In genomic region chr10:128082477-128082808, GRCm38 (mm10) we compare ENCODE assay signal across 8 mouse cellular contexts. TPM values are rescaled to one million over a fixed set of nuclear protein-coding genes. Genes with fewer than 3 reads are reported as not detected.
DNase-seq lines count a peak whose midpoint lies in the region; ATAC-seq lines count a peak whose summit lies in the region.

No protein-coding gene starts in this region.

- 10% methylated on average over 9 of the region's 9 CpGs for WGBS in kidney, embryonic 14.5 days
- WGBS in hindbrain, embryonic 12.5 days = 21% methylated on average over 9 of the region's 9 CpGs
- 17% methylated on average over 9 of the region's 9 CpGs for WGBS in midbrain, embryonic 13.5 days

- H3K4me2 ChIP-seq in kidney, embryonic 14.5 days (replicated peaks; ENCODE audit: low read depth, low read length) = peak overlapping the region; percentile 73
- peak overlapping the region; percentile 65 for H3K4me2 ChIP-seq in hindbrain, embryonic 12.5 days (replicated peaks)
- peak overlapping the region; percentile 73 for H3K4me2 ChIP-seq in midbrain, embryonic 13.5 days (replicated peaks)

- no peaks in the 10 kb centered on the region for H3K9me3 ChIP-seq in kidney, embryonic 14.5 days (ENCODE audit: control insufficient read depth, low read length)
- no peaks in the 10 kb centered on the region for H3K9me3 ChIP-seq in hindbrain, embryonic 12.5 days (replicated peaks)
- no peaks in the 10 kb centered on the region for H3K9me3 ChIP-seq in midbrain, embryonic 13.5 days

- H3K27me3 ChIP-seq in kidney, embryonic 14.5 days (ENCODE audit: control insufficient read depth, insufficient read depth, low read length) = no peaks in the 10 kb centered on the region
- no peaks in the 10 kb centered on the region for H3K27me3 ChIP-seq in hindbrain, embryonic 12.5 days
- no peaks in the 10 kb centered on the region for H3K27me3 ChIP-seq in midbrain, embryonic 13.5 days

- ATAC-seq in kidney, embryonic 14.5 days (ENCODE audit: low FRiP score, low TSS enrichment) = no peak; the same call in 1 of the 2 replicates
- ATAC-seq in hindbrain, embryonic 12.5 days (ENCODE audit: low FRiP score) = peak; percentile 1; the same call in 1 of the 2 replicates
- no peak for ATAC-seq in midbrain, embryonic 13.5 days

- peak overlapping the region; percentile 63 for H3K9ac ChIP-seq in kidney, embryonic 14.5 days (ENCODE audit: low read depth, low read length)
- peak overlapping the region; percentile 74 for H3K9ac ChIP-seq in hindbrain, embryonic 12.5 days
- H3K9ac ChIP-seq in midbrain, embryonic 13.5 days (replicated peaks) = peak overlapping the region; percentile 61

- peak overlapping the region; percentile 60 for H3K27ac ChIP-seq in kidney, embryonic 14.5 days (ENCODE audit: low read depth, low read length)
- H3K27ac ChIP-seq in brown adipose tissue, adult 24 weeks (replicated peaks; ENCODE audit: low read depth, low read length) = peak overlapping the region; percentile 97
- peak overlapping the region; percentile 76 for H3K27ac ChIP-seq in hindbrain, embryonic 12.5 days
- H3K27ac ChIP-seq in midbrain, embryonic 13.5 days = peak overlapping the region; percentile 76

- H3K4me3 ChIP-seq in kidney, embryonic 14.5 days (ENCODE audit: low read length) = peak overlapping the region; percentile 49
- peak overlapping the region; percentile 85 for H3K4me3 ChIP-seq in brown adipose tissue, adult 24 weeks (ENCODE audit: insufficient read depth, low read depth, low read length)
- H3K4me3 ChIP-seq in hindbrain, embryonic 12.5 days = peak overlapping the region; percentile 95
- peak overlapping the region; percentile 92 for H3K4me3 ChIP-seq in midbrain, embryonic 13.5 days (replicated peaks)

- no peaks in the 10 kb centered on the region; the same call in 1 of the 2 replicates for H3K4me1 ChIP-seq in kidney, embryonic 14.5 days (ENCODE audit: control insufficient read depth, insufficient read depth, low read length)
- 0 out of 2 replicates have a peak, but pooled peaks cover 3% of the 10 kb centered on the region for H3K4me1 ChIP-seq in brown adipose tissue, adult 24 weeks (ENCODE audit: control insufficient read depth, insufficient read depth, insufficient read length, low read length)
- peaks cover 17% of the 10 kb centered on the region for H3K4me1 ChIP-seq in hindbrain, embryonic 12.5 days
- peaks cover 31% of the 10 kb centered on the region for H3K4me1 ChIP-seq in midbrain, embryonic 13.5 days (replicated peaks)

- DNase-seq in kidney, adult 9 months = no peak
- DNase-seq in cerebellum, postnatal 14 days = no peak
- DNase-seq in cerebellum, adult 11 months = no peak
- DNase-seq in spleen, postnatal 14 days (ENCODE audit: low spot score in 2 of 2) = no peak

- H3K36me3 ChIP-seq in kidney, embryonic 14.5 days (ENCODE audit: control insufficient read depth, insufficient read depth, low read length) = peaks cover 36% of the 10 kb centered on the region
- peaks cover 34% of the 10 kb centered on the region for H3K36me3 ChIP-seq in hindbrain, embryonic 12.5 days
- H3K36me3 ChIP-seq in midbrain, embryonic 13.5 days = peaks cover 35% of the 10 kb centered on the region

RNA-seq across cellular contexts. Expression of gene Atp5b, which starts 0.6 kb away (rescaled TPM):
- 2,294 and 2,764 TPM in 2 replicates for polyA plus RNA-seq in kidney, embryonic 14.5 days (2014; fragmentation: Nextera tagmentation; extraction: Ambion mirVana)
- 9,036 and 9,352 TPM in 2 replicates for polyA plus RNA-seq in brown adipose tissue, adult 24 weeks (2012; ENCODE audit: insufficient read depth, insufficient read length, missing spikeins)
- 1,948 and 1,970 TPM in 2 replicates for polyA plus RNA-seq in hindbrain, embryonic 12.5 days (2016; fragmentation: Nextera tagmentation; extraction: Ambion mirVana)
- 2,005 and 2,018 TPM in 2 replicates for polyA plus RNA-seq in midbrain, embryonic 13.5 days (2015; fragmentation: Nextera tagmentation; extraction: Ambion mirVana)

RNA-seq across cellular contexts. Expression of gene Baz2a, which starts 8.9 kb away (rescaled TPM):
- 17.6 and 33.7 TPM in 2 replicates for polyA plus RNA-seq in kidney, embryonic 14.5 days (2014; fragmentation: Nextera tagmentation; extraction: Ambion mirVana)
- polyA plus RNA-seq in brown adipose tissue, adult 24 weeks (2012; ENCODE audit: insufficient read depth, insufficient read length, missing spikeins) = 15.1 and 16.0 TPM in 2 replicates
- polyA plus RNA-seq in hindbrain, embryonic 12.5 days (2016; fragmentation: Nextera tagmentation; extraction: Ambion mirVana) = 12.8 and 15.4 TPM in 2 replicates
- polyA plus RNA-seq in midbrain, embryonic 13.5 days (2015; fragmentation: Nextera tagmentation; extraction: Ambion mirVana) = 13.8 and 13.9 TPM in 2 replicates

RNA-seq across cellular contexts. Expression of gene Ptges3, which starts 23.7 kb away (rescaled TPM):
- 566 and 622 TPM in 2 replicates for polyA plus RNA-seq in kidney, embryonic 14.5 days (2014; fragmentation: Nextera tagmentation; extraction: Ambion mirVana)
- 107 and 147 TPM in 2 replicates for polyA plus RNA-seq in brown adipose tissue, adult 24 weeks (2012; ENCODE audit: insufficient read depth, insufficient read length, missing spikeins)
- 495 and 513 TPM in 2 replicates for polyA plus RNA-seq in hindbrain, embryonic 12.5 days (2016; fragmentation: Nextera tagmentation; extraction: Ambion mirVana)
- 443 and 496 TPM in 2 replicates for polyA plus RNA-seq in midbrain, embryonic 13.5 days (2015; fragmentation: Nextera tagmentation; extraction: Ambion mirVana)

RNA-seq across cellular contexts. Expression of gene Naca, which starts 47.1 kb away (rescaled TPM):
- 967 and 1,287 TPM in 2 replicates for polyA plus RNA-seq in kidney, embryonic 14.5 days (2014; fragmentation: Nextera tagmentation; extraction: Ambion mirVana)
- 592 and 593 TPM in 2 replicates for polyA plus RNA-seq in brown adipose tissue, adult 24 weeks (2012; ENCODE audit: insufficient read depth, insufficient read length, missing spikeins)
- 673 and 675 TPM in 2 replicates for polyA plus RNA-seq in hindbrain, embryonic 12.5 days (2016; fragmentation: Nextera tagmentation; extraction: Ambion mirVana)
- 643 and 661 TPM in 2 replicates for polyA plus RNA-seq in midbrain, embryonic 13.5 days (2015; fragmentation: Nextera tagmentation; extraction: Ambion mirVana)
